Mouse (Mus musculus): ENCODE measurements around the gene Col15a1. TPM values are rescaled to one million over a fixed set of nuclear protein-coding genes. Genes with fewer than 3 reads are reported as not detected.

The Col15a1 gene
- total and polyA plus RNA-seq, 2 experiments from 2014 or later = 19.9 to 40.7 TPM

DNA sequence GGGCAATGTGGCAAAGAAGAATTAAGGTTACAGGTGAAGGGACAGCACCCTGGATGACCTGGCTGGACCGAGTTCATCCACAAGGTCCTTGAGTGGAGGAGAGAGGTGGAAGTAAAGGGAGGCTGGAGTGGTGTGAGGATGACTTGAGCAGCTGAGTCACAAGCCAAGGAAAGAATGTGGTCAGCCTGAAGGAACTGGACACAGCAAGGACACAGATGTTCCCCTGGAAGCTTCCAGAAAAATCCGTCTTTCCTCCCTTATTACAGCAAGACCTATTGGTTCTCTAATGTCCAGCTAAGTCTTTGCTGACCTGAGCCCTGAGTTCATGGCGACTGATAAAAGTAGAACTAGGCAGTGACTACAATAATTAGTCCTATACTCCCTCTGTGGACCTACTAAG is 12.6 kb downstream of the Col15a1 start:
- 81% methylated on average over 3 of the region's 3 CpGs for WGBS

DNA sequence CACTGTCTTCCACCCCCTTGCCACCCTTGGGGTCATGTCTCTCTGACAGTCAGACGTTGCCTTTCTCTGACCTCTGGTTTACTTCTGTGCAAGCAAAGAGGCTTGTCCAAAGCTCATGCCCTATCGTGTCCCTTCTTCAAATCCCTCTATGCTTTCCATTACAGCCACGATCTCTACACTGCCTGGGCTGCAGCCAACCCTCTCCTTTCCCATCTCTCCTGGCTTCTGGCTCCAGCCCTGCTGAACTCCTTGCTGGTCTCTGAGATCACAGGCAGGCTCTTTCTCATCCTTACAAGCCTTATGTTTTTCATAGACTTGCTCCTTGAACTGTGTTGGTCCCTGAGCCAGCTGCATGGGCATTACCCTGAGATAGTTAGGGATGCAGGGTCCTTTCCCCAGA is 14.2 kb downstream of the Col15a1 start:
- Histone ChIP-seq H3K4me3 (ENCODE audit: low read depth, low read length) (no peak overlapping the region), H3K4me2 (ENCODE audit: low read depth, low read length) (no peak overlapping the region), H3K27me3 (ENCODE audit: control insufficient read depth, insufficient read depth, low read length) (no peaks in the 10 kb centered on the region), H3K4me1 (ENCODE audit: control insufficient read depth, insufficient read depth) (0 out of 2 replicates have a peak, but pooled peaks cover under 1% of the 10 kb centered on the region), H3K9me3 (replicated peaks; ENCODE audit: control insufficient read depth, low read length) (no peaks in the 10 kb centered on the region), H3K27ac (ENCODE audit: low read depth) (no peak overlapping the region), H3K9ac (replicated peaks; ENCODE audit: low read depth, low read length) (no peak overlapping the region), H3K36me3 (replicated peaks; ENCODE audit: control insufficient read depth, insufficient read depth, low read length) (no peaks in the 10 kb centered on the region)
- DNase-seq (ENCODE audit: low spot score) (no peak), ATAC-seq (ENCODE audit: insufficient read depth, low read depth) (no peak)
- WGBS = 55% methylated on average over 3 of the region's 3 CpGs
- TF ChIP-seq EP300 (IDR thresholded peaks at IDR 0.05; ENCODE audit: low read depth) (no peak), CTCF (IDR thresholded peaks at IDR 0.05; ENCODE audit: low read depth) (no peak)

More for the DNA sequence above, 12.6 kb downstream of the Col15a1 start:
- H3K4me2 ChIP-seq (ENCODE audit: low read depth, low read length) = no peak overlapping the region
- H3K9me3 ChIP-seq (replicated peaks; ENCODE audit: control insufficient read depth, low read length) = no peaks in the 10 kb centered on the region
- DNase-seq (ENCODE audit: low spot score) (no peak), ATAC-seq (ENCODE audit: insufficient read depth, low read depth) (no peak)
- TF ChIP-seq EP300 (IDR thresholded peaks at IDR 0.05; ENCODE audit: low read depth) (no peak), CTCF (IDR thresholded peaks at IDR 0.05; ENCODE audit: low read depth) (no peak)
- no peaks in the 10 kb centered on the region for H3K4me1 ChIP-seq (ENCODE audit: control insufficient read depth, insufficient read depth)
- H3K27me3 ChIP-seq (ENCODE audit: control insufficient read depth, insufficient read depth, low read length) = no peaks in the 10 kb centered on the region
- H3K4me3 ChIP-seq (ENCODE audit: low read depth, low read length) = no peak overlapping the region
- H3K27ac ChIP-seq (ENCODE audit: low read depth) = no peak overlapping the region
- no peaks in the 10 kb centered on the region for H3K36me3 ChIP-seq (replicated peaks; ENCODE audit: control insufficient read depth, insufficient read depth, low read length)
- H3K9ac ChIP-seq (replicated peaks; ENCODE audit: low read depth, low read length) = no peak overlapping the region

DNA sequence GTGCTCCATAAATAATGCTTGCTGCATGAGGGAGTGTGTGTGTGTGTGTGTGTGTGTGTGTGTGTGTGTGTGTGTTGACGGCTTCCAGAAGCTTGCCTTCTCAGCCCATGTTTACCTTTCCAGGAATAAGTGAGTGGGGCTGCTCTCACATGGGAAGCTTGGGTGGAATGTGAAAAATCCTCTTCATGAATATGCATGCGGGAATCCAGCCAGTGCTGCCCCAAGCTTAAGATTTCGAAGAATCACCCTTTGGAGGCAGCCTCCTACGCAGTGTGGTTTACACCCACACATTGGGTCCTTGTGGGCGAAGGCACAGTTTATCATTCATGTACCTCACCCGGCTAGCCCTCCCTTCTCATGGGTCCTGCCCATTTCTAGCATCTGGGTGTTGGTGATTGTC is 18.0 kb downstream of the Col15a1 start:
- no peak overlapping the region for H3K9ac ChIP-seq (replicated peaks; ENCODE audit: low read depth, low read length)
- DNase-seq (ENCODE audit: low spot score) = no peak
- H3K27ac ChIP-seq (ENCODE audit: low read depth) = no peak overlapping the region
- no peaks in the 10 kb centered on the region for H3K36me3 ChIP-seq (replicated peaks; ENCODE audit: control insufficient read depth, insufficient read depth, low read length)
- no peaks in the 10 kb centered on the region for H3K9me3 ChIP-seq (replicated peaks; ENCODE audit: control insufficient read depth, low read length)
- TF ChIP-seq EP300 (IDR thresholded peaks at IDR 0.05; ENCODE audit: low read depth) (no peak), CTCF (IDR thresholded peaks at IDR 0.05; ENCODE audit: low read depth) (no peak)
- no peak overlapping the region for H3K4me3 ChIP-seq (ENCODE audit: low read depth, low read length)
- no peak overlapping the region for H3K4me2 ChIP-seq (ENCODE audit: low read depth, low read length)
- WGBS = 70% methylated on average over 6 of the region's 6 CpGs
- no peak for ATAC-seq (ENCODE audit: insufficient read depth, low read depth)
- peaks cover 12% of the 10 kb centered on the region; the same call in 1 of the 2 replicates for H3K4me1 ChIP-seq (ENCODE audit: control insufficient read depth, insufficient read depth)
- H3K27me3 ChIP-seq (ENCODE audit: control insufficient read depth, insufficient read depth, low read length) = no peaks in the 10 kb centered on the region

DNA sequence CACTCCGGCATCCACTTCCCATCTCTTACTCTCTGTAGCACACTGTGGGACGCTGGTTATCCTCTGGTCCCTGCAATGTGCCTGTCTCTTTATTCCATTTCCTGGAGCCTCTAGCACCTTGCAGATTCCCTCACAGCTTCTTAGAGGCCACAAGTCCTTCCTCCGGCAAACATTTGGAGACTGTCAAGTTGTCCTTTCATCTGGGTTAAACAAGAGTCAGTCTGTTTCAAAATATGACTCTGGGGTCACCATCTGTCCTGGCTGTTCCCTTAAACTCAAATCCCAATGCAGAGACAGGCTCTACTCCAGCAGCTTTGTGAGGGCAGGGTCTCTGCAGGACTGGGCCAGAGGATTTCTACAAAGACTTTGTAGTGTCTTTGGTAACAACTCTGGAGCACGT is 19.1 kb downstream of the Col15a1 start:
- no peak overlapping the region for H3K9ac ChIP-seq (replicated peaks; ENCODE audit: low read depth, low read length)
- no peaks in the 10 kb centered on the region for H3K27me3 ChIP-seq (ENCODE audit: control insufficient read depth, insufficient read depth, low read length)
- H3K36me3 ChIP-seq (replicated peaks; ENCODE audit: control insufficient read depth, insufficient read depth, low read length) = no peaks in the 10 kb centered on the region
- H3K4me1 ChIP-seq (ENCODE audit: control insufficient read depth, insufficient read depth) = peaks cover 12% of the 10 kb centered on the region; the same call in 1 of the 2 replicates
- no peak overlapping the region for H3K4me3 ChIP-seq (ENCODE audit: low read depth, low read length)
- TF ChIP-seq EP300 (IDR thresholded peaks at IDR 0.05; ENCODE audit: low read depth) = no peak
- ATAC-seq (ENCODE audit: insufficient read depth, low read depth) (no peak), DNase-seq (ENCODE audit: low spot score) (no peak)
- WGBS = 75% methylated on average over 4 of the region's 4 CpGs
- no peaks in the 10 kb centered on the region for H3K9me3 ChIP-seq (replicated peaks; ENCODE audit: control insufficient read depth, low read length)
- no peak overlapping the region for H3K4me2 ChIP-seq (ENCODE audit: low read depth, low read length)
- H3K27ac ChIP-seq (ENCODE audit: low read depth) = no peak overlapping the region

DNA sequence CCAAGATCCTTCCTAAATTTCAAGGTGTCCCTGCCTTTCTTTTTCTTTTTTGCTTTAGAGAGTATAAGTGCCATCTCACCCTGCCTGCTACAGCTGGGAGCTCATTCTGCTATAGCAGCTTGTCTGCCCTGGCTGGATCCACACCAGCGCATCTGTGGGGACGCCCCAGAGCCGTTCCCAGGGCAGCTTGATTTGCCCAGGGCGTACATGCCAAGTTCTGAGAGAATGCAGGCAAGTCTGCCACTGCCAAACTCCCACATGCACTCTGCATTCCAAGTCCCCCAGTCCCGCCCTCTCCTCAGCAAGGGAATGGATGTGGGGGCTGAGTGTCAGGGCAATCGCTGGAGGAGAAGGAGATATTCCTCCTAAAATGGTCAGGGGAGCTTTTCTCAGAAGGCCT is 19.8 kb downstream of the Col15a1 start:
- H3K4me2 ChIP-seq (ENCODE audit: low read depth, low read length) = no peak overlapping the region
- DNase-seq (ENCODE audit: low spot score) = peak; percentile 55
- no peak for TF ChIP-seq CTCF (IDR thresholded peaks at IDR 0.05; ENCODE audit: low read depth)
- TF ChIP-seq EP300 (IDR thresholded peaks at IDR 0.05; ENCODE audit: low read depth) = no peak

DNA sequence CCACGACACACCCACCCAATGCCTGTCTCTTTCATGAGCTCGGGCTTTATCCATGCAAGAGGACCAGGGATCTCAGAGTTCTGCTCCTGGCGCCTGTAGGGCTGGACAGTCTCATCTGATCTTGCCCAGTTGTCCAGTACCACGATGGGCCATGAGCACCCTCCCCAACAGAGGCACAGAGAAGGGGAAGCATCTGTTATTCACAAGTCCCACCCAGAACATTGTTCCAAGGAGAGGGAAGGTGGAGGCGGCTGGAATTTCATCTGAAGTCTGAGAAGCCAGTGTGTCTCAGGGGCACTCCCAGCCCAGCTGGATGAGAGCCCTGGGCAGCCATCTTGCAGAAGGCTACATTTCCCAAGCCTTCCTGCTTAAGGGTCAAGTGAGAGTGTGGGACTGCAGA is 21.0 kb downstream of the Col15a1 start:
- H3K4me3 ChIP-seq (ENCODE audit: low read depth, low read length) = no peak overlapping the region
- ATAC-seq (ENCODE audit: insufficient read depth, low read depth) (no peak), DNase-seq (ENCODE audit: low spot score) (no peak)
- H3K9ac ChIP-seq (replicated peaks; ENCODE audit: low read depth, low read length) = no peak overlapping the region
- no peak overlapping the region for H3K27ac ChIP-seq (ENCODE audit: low read depth)
- H3K36me3 ChIP-seq (replicated peaks; ENCODE audit: control insufficient read depth, insufficient read depth, low read length) = no peaks in the 10 kb centered on the region
- no peak for TF ChIP-seq EP300 (IDR thresholded peaks at IDR 0.05; ENCODE audit: low read depth)
- no peak for TF ChIP-seq CTCF (IDR thresholded peaks at IDR 0.05; ENCODE audit: low read depth)
- 80% methylated on average over 5 of the region's 5 CpGs for WGBS
- peaks cover 12% of the 10 kb centered on the region; the same call in 1 of the 2 replicates for H3K4me1 ChIP-seq (ENCODE audit: control insufficient read depth, insufficient read depth)
- no peaks in the 10 kb centered on the region for H3K27me3 ChIP-seq (ENCODE audit: control insufficient read depth, insufficient read depth, low read length)
- no peak overlapping the region for H3K4me2 ChIP-seq (ENCODE audit: low read depth, low read length)
- no peaks in the 10 kb centered on the region for H3K9me3 ChIP-seq (replicated peaks; ENCODE audit: control insufficient read depth, low read length)

More for the DNA sequence above, 19.8 kb downstream of the Col15a1 start:
- Histone ChIP-seq H3K9ac (replicated peaks; ENCODE audit: low read depth, low read length) (no peak overlapping the region), H3K27me3 (ENCODE audit: control insufficient read depth, insufficient read depth, low read length) (no peaks in the 10 kb centered on the region), H3K36me3 (replicated peaks; ENCODE audit: control insufficient read depth, insufficient read depth, low read length) (no peaks in the 10 kb centered on the region), H3K4me1 (ENCODE audit: control insufficient read depth, insufficient read depth) (peaks cover 12% of the 10 kb centered on the region; the same call in 1 of the 2 replicates), H3K27ac (ENCODE audit: low read depth) (peak overlapping the region; percentile 13; the same call in 1 of the 2 replicates), H3K4me3 (ENCODE audit: low read depth, low read length) (no peak overlapping the region), H3K9me3 (replicated peaks; ENCODE audit: control insufficient read depth, low read length) (no peaks in the 10 kb centered on the region)
- 35% methylated on average over 6 of the region's 6 CpGs for WGBS
- ATAC-seq (ENCODE audit: insufficient read depth, low read depth) = peak; percentile 74
